Mouse (Mus musculus): Measurements from ENCODE around the gene Fxyd5.

The Fxyd5 gene

DNA sequence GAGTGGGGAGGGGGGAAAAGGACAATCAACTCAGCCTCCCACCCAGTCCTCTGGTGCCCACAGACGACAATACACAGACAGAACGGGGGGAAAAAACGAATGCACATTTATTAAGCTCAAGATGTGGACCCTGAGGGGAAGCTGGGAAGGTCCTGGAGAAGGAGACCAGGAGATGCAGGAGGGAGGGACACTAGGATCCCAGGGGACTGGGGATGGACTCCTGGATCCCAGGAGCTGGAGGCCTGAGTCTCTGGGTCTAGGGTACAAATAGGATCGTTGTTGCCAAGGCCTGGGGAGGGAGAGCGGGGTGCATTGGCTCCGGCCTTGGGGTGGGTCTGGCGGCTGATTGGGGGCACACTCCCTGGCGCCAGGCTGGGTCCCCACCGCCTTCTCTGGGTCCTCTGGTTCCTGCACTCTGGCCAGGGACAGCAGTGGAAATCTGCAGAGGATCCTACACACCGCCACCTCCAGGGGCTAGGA, at the start of gene Fxyd5:
Fxyd5 (minus strand) TSS at position 51 of the 480 bp plus-strand sequence.
- DNase-seq (ENCODE audit: low spot score in 2 of 2): no peak

DNA sequence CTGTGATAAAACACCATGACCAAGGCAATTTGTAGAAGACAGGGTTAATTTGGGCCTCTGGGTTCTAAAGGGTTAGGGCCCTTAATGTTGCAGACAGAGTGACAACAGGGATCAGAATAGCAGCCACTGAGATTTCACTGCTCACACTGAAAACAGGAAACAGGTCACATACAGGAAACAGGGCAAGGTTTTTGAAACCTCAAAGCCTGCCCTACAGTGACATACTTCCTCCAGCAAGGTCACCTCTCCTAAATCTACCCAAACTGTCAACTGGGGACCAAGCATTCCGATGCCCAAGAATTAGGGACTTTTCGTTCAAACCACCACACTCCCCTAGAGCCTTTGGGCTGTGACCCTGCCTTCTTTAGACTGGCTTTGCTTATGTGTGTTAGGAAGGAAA, 47.4 kb upstream of the Fxyd5 start:
- no peak for DNase-seq (ENCODE audit: low spot score in 2 of 2)

DNA sequence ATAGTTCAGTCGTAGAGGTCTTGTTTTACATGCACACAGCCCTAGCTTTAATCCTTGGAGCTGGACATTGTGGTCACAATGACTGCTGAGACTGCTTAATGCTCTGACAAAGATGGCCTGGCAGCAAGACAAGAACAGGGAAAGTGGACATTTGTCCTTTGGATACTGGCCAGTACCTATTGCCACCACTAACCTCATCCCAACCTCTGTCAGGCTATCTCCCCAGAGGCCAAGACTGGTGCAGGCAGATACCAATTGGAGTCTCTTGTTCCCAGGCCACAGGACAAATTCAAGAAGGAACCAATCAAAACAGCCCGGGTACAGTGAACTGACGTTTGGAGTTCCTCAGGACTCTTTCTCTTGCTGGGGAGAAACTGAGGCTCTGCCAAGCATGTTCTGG, 45.9 kb upstream of the Fxyd5 start:
- no peak for DNase-seq (ENCODE audit: low spot score in 2 of 2)

DNA sequence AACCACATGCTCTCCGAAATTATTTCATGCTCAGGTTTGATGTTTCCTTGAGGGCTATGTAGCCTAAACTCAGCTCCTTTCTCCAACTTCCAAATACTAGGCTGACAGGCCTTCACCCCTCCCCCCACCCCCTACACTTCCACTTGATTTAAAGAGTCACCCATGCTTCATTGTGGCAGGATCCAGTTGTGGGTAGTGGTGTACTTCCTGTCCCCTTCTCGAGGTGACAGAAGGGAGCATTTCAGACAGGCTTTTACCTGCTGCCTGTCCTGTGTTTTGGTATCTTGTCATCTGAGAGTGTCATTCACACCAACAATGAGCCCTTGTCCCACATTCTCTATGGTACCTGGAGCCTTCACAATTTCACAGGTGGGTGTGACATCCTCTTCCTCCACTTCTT, 45.0 kb upstream of the Fxyd5 start:
- DNase-seq (ENCODE audit: low spot score in 2 of 2): no peak

DNA sequence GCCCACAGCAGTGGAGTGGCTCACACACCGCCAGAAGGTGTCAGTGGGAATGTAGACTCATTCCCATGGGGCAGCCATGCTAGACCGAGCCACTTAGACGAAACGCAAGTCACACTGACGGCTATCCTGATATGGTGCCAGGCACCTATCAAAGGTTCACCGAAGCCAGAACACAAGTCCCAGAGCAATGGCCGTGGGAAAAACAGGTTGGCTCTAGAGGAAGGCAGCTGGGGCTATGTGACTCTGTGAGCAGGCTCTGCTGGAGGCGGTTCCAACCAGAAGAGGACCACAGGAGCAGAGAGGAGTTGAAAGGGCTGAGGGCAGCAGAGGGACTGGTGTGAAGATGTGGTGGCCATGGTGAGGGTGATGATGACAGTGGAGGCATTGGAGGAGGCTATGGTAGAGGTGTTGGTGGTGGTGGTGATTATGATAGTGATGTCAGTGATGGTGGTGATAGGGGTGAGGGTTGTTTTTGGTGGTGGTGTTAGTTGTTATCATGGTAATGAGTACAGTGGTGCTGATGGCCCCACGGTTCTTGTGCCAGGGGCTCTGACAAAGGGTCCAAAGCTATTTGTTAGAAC, 44.0 kb upstream of the Fxyd5 start:
- no peak for DNase-seq (ENCODE audit: low spot score in 2 of 2)

DNA sequence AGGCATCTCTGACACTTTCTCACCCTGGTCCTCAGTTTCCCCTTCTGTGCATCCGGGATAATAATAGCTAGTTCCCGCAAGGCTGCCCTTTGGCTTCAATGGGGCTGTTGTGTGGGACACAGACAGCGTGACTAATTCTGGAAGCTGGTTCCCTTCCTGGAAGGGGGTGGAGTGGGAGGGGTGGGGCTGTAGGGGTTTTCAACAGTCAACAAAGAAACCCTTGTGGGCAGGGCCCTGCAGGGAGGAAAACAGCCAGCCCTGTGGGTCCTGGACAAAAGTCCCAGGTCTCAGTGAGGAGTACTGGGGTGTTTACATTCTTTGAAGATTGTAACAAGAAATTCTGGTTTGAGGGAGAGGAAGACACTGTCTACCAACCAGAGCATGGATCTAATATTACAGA, 42.9 kb upstream of the Fxyd5 start:
- DNase-seq (ENCODE audit: low spot score in 2 of 2): peak in 1 of 2 experiments; percentile 68

DNA sequence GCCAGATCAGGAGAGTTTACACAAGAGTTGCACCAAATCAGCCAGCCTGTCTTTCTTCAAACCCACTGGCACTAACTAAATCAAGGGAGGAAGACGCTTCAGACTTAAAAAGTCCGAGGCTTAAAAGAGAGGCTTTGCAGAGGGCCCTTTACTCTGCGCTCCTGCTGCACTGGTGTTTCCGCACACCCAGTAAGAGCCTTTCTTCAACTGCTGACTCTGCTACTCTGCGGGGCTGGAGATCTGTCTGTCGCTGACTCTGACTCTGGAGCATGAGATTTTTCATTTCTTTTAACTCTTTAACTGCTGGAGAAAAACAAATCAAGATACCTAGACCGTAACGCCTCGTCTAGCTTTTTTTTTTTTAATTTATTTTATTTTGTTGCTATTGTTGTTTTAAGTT, 41.9 kb upstream of the Fxyd5 start:
- DNase-seq (ENCODE audit: low spot score in 2 of 2): no peak

DNA sequence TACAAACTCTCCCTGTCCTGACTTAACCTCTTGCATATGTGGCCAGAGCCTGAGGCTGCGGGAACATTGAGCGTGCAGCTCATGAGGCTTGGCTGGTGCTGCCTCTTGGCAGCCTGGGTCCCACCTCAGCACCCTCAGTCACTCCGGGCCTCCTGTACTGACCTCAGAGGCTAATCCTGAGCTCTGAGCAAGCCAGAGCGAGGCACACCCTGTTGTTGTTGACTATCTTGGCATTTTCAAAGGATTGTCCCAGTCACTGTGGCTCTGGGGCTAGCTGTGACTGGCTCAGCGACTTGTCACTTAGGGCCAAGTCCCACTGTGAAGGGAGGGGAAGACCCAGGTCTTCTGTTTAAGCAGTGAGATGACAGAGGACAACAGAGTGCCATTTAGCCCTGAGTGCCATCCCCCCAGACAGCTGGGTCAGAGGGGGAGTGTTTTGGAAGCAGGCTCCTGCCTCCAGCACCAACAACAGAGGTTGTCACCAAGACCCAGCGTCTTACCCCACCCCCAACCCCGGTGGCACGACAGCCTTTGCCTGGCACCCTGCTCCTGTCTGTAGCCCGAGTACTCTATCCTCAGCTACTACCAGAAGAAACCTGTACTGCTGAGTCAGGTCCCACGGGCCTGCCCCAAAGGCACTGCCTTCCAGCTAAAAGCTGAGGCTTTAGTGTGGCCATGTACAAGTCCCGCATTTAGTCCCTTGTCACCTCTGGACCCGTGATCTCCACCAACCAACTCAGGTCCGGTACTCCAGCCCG, 40.7 kb upstream of the Fxyd5 start:
- peak in 1 of 2 experiments; percentile 57 for DNase-seq (ENCODE audit: low spot score in 2 of 2)

DNA sequence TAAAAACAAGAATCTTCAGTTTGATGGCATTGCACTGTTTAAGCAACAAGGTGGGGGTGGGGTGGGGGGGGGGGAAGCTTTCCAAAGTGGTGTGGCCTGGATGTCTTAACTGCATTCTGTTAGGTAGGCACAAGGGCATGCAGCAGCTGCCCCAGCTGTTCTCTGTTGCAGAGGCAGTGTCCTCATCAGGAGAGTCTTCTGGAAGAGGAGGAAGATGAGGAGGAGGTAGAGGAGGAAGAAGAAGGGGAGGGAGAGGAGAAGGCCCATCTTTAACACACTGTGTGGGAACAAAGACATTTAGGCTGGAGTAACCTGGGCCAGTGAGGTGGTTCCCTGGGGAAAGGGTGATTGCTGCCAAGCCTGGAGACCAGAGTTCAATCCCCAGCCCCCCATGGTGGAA, 39.8 kb upstream of the Fxyd5 start:
- DNase-seq (ENCODE audit: low spot score in 2 of 2): no peak

DNA sequence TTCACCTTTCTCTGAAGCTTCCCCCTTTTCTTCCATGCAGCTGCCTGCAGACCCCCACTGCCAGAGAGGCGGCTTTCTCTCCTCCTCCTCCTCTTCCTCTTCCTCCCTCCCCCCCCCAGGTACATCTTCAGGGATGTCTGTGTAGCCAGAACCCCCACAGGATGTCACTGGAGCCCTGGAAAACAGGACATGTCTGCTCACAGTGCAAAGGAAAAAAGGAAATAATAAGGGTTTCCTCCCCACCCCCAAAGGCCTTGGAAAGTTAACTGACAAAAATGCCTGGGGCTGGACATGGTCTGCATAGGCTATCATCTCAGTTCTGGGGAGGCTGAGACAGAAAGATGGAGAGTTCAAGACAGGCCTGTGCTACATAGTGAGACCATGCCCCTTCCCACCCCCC, 38.8 kb upstream of the Fxyd5 start:
- DNase-seq (ENCODE audit: low spot score in 2 of 2): no peak

DNA sequence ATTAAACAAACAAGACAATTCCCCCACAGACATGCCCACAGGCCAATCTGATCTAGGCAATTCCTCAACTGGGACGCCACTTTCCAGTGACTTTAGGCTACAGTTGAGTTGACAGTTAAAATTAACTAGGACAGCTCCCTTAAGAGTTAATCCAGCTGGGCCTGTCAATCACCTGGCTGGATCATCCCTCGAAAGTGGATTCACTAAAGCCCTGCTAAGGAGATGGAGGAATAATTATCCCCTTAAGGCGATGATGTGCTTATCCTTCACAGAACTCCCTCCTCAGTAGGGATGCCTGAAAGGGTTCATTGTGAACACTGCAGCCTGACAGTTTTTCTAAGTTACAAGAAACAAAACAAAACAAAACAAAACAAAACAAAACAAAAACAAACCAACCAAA, 38.3 kb upstream of the Fxyd5 start:
- DNase-seq (ENCODE audit: low spot score in 2 of 2): no peak

DNA sequence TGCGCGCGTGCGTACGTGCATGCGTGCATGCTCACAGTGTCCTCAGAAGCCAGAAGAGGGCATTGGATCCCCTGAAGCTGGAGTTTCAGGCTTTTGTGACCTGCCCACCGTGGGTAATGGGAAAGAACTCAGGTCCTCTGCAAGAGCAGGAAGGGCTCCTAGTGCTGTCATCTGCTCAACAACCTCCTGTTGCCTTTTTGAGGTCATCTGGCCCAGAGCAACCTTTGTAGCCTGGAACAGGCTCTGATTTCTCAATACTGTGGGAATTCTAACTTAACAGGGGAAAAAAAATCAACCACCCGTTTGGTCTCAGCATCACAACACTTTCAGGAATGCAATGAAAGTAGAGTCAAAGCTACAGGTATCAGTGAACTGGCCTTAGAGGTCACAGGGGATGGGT, 37.4 kb upstream of the Fxyd5 start:
- no peak for DNase-seq (ENCODE audit: low spot score in 2 of 2)

DNA sequence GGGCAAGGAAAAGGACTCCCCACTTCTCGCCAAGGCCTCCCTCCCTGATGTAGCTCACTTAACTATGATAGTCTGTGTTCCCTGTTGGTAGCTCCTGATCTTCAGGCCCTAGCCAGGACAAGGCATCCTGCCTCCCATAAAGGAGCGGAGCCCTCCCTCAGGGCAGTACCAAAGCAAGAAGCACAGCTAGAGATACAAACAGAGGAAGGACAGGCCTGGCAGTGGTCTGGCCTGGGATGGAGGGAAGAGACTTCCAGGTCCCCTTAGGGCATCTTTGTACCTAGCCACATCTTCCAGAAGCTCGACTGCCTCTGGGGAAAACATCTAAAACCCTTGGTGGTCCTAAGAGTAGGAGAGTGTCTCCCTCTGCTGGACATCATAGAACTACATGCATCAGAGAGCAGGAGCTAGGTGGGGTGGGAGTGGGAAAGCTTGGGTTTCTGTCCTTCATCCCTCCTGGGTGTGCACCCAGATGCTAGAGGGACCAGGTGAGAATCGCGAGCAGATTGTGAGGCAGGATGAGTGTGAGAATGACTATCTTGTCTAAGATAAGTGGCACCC, 35.7 kb upstream of the Fxyd5 start:
- DNase-seq (ENCODE audit: low spot score in 2 of 2): no peak

DNA sequence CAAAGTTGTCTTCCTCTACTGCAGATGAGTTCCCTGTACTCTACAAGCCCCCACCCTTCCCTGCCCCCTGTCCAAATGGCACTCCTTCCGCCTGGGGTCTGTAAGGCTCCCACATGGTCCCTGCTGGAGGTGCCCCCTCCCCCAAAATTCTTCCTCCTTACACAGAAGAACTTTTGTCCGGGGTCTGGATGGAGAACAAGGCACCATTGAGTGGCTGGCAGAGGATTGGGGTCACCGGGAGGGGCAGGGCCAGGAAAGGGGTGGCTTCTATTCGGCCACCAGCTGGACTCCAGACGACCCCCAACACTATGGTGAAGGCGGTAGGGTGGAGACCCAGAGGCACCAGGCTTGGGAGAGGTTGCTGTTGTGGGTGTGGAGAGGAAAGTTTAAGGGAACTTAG, 35.2 kb upstream of the Fxyd5 start:
- DNase-seq (ENCODE audit: low spot score in 2 of 2): no peak

DNA sequence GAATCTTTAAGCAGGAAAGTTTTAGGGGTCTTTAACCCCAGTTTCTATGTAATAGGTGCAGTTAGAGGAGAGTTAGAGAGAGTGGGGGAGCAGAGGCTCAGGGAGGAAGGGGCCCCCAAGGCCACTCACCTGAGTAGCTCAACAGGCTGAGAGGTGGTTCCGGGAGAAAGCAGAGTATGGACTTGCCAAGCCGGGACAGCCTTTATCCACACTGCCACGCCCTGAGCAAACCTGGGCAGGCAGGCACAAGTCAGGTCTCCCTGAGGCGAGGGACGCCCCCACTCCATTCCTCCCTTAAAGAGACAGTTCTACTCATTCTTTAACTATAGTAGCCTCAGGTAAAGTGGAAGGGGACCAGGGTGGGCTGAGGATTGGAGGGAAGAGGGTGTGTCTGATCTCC, 34.2 kb upstream of the Fxyd5 start, which contains the start of gene Fxyd3:
Fxyd3 (minus strand) TSS at position 213 of the 400 bp plus-strand sequence.
- peak; percentile 70 to 76 for DNase-seq (ENCODE audit: low spot score in 2 of 2)

DNA sequence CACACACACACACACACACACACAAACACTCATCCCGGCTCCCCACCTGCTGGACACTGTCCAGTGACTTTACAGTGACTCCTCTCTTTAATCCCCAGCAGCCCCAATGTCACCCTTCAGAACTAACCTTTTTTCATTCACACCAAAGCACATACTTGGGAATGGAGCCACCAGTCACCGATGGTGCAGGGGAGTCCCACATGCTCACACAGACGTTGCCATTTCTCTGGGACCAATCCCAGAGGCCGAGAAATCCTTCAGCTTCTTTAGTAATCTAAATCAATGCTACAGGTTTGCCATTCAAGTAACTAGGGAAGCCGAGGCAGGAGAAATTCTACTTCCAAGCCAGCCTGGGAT, 32.4 kb upstream of the Fxyd5 start:
- DNase-seq (ENCODE audit: low spot score in 2 of 2): no peak

DNA sequence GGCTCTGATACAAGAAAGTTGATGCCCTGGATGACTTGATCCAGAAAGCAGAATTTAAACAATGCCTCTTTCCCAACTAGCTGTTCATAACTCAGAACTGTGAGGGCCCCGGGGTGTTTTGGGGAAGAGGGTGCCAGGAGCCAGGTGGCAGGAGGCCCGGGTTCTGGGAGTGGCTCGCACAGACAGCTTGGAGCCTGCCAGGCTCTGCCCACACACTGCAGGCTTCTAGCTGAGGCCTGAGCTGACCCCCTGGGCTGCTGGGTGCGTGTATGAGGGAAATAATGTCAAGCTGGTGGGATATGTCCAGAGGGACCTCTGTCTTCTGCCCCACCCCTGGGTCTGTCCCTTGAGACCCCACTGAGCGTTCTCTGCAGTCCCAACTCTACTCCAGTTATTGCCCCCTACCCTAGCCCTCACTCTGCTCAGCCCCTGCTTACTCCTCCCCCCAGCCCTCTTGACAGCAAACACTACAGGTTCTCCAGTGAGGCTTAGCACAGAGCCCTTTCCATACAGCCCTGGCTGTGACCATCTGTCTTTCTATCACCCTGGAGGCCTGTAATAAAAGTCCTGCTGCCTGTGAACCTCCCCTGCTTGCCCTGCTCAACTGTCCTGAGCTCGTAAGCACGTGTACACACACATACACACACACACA, 31.9 kb upstream of the Fxyd5 start:
- no peak for DNase-seq (ENCODE audit: low spot score in 2 of 2)

DNA sequence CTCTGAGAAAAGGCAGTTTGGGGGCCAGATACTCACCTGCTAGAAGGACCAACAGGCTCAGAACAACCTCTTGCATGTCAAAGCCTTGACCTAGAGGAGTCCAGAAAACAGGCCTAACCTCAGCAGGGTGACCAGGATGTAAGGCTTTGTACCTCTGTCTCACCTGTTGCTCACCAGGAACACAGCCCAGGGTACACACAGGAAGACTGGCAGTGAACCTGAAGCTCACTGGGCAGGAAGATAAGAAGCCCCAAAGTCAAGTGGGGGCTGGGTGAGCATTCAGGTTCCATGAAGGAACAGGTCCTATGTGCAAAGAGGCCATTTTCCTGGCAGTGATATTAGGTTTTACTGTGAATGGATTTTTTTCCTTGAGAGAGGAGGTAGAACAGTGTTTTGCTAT, 31.3 kb upstream of the Fxyd5 start:
- DNase-seq (ENCODE audit: low spot score in 2 of 2): no peak

DNA sequence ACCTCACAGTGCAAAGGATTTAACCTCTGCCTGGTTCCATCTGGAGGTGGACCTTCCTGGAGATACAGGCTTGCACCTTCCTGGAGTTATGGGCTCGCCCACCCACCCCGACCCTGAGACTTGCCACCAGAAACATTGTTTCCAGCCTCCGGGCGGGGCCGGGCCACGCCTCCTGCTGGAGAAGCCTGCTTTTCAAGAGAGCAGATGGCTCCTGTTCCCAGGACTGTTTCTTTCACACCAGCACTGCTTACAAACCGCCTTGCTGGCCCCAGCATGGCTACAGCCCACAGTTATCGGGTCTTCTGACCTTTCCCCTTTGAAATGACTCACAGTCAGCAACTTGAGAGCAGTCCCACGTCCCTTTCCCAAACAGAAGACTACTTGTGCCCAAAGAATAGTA, 30.0 kb upstream of the Fxyd5 start:
- no peak for DNase-seq (ENCODE audit: low spot score in 2 of 2)

DNA sequence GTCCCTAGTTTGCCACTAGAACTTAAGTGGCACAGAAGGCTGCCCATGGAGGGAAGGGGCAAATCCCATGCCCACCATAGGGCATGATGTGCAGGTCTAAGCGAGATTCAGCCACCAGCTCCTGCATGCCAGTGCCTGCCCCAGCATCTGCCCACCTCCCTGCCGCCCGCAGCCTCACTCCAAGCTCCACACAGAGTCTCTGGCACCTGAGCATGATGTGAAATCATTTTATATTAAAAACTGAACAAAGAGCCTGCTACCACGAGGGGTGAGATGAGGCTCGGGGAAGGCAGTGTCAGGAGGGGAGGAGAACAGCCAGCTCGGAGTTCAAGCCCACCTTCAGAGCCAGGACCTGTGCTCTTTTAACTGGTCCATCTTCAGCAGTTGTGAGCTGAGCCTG, 28.0 kb upstream of the Fxyd5 start:
- DNase-seq (ENCODE audit: low spot score in 2 of 2): no peak

DNA sequence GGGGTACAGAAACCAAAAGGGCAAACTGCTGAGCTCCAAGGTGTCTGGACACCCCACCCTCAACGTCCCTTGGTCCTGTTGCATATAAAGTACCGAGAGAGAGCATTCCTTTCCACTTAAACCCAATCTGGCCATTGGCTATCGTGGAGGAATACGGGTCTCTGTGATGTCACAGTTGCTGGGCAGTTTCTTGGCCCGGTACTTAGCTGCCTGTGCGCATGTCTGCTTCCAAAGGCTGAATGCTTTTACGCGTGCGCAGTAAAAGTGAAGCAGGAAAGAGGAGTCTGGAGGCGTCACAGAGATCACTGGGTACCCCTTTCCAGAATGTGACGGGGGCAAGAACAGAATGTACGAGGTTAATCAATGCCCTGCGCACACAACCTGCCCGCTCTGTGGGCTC, 27.2 kb upstream of the Fxyd5 start:
- no peak for DNase-seq (ENCODE audit: low spot score in 2 of 2)

DNA sequence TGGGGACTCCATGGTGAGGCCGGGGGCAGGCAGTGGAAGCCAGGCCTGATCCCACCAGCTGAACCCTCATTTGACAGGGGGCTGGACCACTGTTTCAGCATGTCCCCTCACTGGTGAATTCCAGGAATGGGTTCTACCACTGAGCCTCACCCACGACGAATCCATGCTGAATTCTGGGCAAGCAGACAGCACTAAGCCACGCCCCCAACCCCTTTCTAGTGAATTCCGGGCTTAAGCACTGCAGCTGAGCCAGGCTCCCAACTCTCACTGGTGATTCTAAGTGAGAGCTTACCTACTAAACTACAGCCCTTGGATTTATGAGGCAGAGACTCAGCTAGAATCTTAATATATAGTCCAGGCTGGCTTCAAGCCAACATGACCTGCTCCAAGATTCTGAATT, 25.6 kb upstream of the Fxyd5 start:
- DNase-seq (ENCODE audit: low spot score in 2 of 2): no peak

DNA sequence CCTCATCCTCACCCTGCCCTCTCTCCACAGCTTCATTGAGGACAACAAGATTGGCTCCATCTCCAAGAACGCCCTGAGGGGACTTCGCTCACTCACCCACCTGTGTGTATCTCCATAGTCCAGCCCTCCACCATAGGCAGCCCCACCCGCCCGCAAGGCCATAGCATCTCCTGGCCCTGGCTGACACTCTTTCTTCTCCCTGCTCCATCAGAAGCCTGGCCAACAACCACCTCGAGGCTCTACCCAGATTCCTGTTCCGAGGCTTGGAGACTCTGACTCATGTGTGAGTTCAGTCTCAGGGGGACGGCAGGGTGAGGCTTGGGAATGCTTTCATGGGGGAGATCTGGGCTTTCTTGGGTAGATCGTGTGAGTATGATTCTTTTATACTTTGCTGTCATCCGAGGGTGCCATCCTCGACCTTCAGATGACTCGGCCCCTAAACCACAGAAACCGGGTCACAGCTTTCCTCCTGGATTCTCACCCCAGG, 20.8 kb upstream of the Fxyd5 start:
- DNase-seq (ENCODE audit: low spot score in 2 of 2): no peak

All from urinary bladder, adult 18-20 months (tissue).